Mouse (Mus musculus): ENCODE measurements around the gene Cwc25.
"Not testable (repeated sequence)": the region's sequence is repeated elsewhere in the genome, so short reads cannot be mapped to it uniquely, and the experiment has no call there.

The Cwc25 gene

GRCm38 (mm10) chr11:97723709-97724108 is 42.6 kb downstream of the Cwc25 start:
- DNase-seq (ENCODE audit: low spot score), result no peak

GRCm38 (mm10) chr11:97721338-97721737 is 45.0 kb downstream of the Cwc25 start:
- no peak for DNase-seq (ENCODE audit: low spot score)

- DNase-seq (ENCODE audit: low spot score), result no peak
These were observed 47.3 kb downstream of the Cwc25 start for GRCm38 (mm10) chr11:97719041-97719440.

GRCm38 (mm10) chr11:97718281-97718860 is 48.0 kb downstream of the Cwc25 start:
- no peak for DNase-seq (ENCODE audit: low spot score)

GRCm38 (mm10) chr11:97717369-97718280 is 48.7 kb downstream of the Cwc25 start:
- no peak for DNase-seq (ENCODE audit: low spot score)

- no peak for DNase-seq (ENCODE audit: low spot score)
These were observed 50.3 kb downstream of the Cwc25 start for GRCm38 (mm10) chr11:97716021-97716420.

GRCm38 (mm10) chr11:97714784-97715760 is 51.3 kb downstream of the Cwc25 start:
- DNase-seq (ENCODE audit: low spot score), result no peak

- DNase-seq (ENCODE audit: low spot score), result no peak
These were observed 52.0 kb downstream of the Cwc25 start for GRCm38 (mm10) chr11:97714356-97714755.

- no peak for DNase-seq (ENCODE audit: low spot score)
These were observed 52.5 kb downstream of the Cwc25 start for GRCm38 (mm10) chr11:97713896-97714295.

GRCm38 (mm10) chr11:97712286-97712685 is 54.1 kb downstream of the Cwc25 start:
- no peak for DNase-seq (ENCODE audit: low spot score)

- DNase-seq (ENCODE audit: low spot score), result no peak
These were observed 55.0 kb downstream of the Cwc25 start for GRCm38 (mm10) chr11:97711200-97711900.

- DNase-seq (ENCODE audit: low spot score), result not testable (repeated sequence)
These were observed 56.3 kb downstream of the Cwc25 start for GRCm38 (mm10) chr11:97710067-97710466.

- DNase-seq (ENCODE audit: low spot score), result peak; percentile 92
These were observed 63.1 kb downstream of the Cwc25 start, which contains the start of gene Psmb3 for GRCm38 (mm10) chr11:97703039-97703826. Gene Psmb3 (plus strand): TSS chr11:97703399.

- DNase-seq (ENCODE audit: low spot score), result peak; percentile 86
These were observed 64.0 kb downstream of the Cwc25 start for GRCm38 (mm10) chr11:97702393-97702745.

- DNase-seq (ENCODE audit: low spot score), result no peak
These were observed 64.6 kb downstream of the Cwc25 start for GRCm38 (mm10) chr11:97701581-97702392.

- peak; percentile 48 for DNase-seq (ENCODE audit: low spot score)
These were observed 65.4 kb downstream of the Cwc25 start for GRCm38 (mm10) chr11:97700746-97701580.

- DNase-seq (ENCODE audit: low spot score), result peak; percentile 82
These were observed 66.2 kb downstream of the Cwc25 start, which contains the start of gene Pcgf2 for GRCm38 (mm10) chr11:97700003-97700745. Gene Pcgf2 (minus strand): TSS chr11:97700497.

GRCm38 (mm10) chr11:97699626-97700002 is 66.7 kb downstream of the Cwc25 start:
- DNase-seq (ENCODE audit: low spot score), result peak; percentile 83

All from ovary, postnatal 36 days (tissue).